Mouse (Mus musculus) spleen, adult 2 months (tissue): ENCODE results near the gene Nckap5.

ENCODE experiments used
- CTCF ChIP-seq: fragments of 200-500 bp; IDR thresholded peaks from 2 replicates; pipeline ENCODE4 v1.5.1; 2011; ENCODE audit warnings: mild to moderate bottlenecking, inconsistent platforms; ENCODE audit not compliant: insufficient read depth, insufficient read length, insufficient replicate concordance; ENCODE audit errors: extremely low read depth
- POLR2A ChIP-seq: fragments of 200-500 bp; IDR thresholded peaks from 2 replicates; pipeline ENCODE4 v1.6.1; 2011; ENCODE audit warnings: low read depth, low read length, inconsistent platforms

DNA sequence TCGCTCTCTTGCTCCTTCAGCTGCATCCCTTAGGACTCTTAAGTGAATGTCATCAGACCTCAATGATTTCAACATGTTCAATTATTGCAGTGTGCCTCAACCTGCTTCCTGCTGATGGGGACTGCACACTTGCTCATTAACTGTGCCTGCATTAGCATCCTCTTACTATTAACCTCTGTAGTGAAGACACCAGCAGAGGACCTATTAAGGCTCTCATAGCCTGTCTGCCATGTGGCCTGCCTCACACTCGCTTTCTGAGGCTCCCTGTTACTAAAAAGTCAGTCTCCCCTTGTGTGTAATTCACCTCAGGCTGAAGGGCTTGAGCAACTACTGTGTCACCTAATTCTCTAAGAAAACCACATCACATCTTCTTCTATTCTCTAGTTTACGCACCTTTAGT is 470.5 kb downstream of the Nckap5 start:
- no peak for TF ChIP-seq CTCF
- TF ChIP-seq POLR2A, result no peak
